ENCODE assay signal across 17 mouse cellular contexts in the genomic region with DNA sequence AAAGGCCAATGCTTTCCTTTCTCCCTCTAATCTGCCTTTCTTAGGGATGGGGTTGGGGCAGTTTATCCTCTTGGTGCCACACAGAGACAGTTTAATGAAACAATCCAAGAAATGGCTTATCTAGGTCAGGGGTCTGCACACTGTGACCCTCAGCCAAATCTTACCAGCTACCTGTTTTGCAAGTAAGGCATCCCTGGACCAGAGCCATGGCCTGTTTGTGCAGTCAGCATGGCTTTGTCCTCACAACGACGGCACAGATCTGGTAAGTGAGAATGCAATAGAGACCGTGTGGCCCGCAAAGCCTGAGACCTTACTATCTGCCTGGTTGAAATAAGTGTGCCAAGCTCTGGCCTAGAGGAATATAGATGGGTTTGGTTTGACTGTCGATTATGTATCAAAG.
"Had no signal": no experiment of that assay in that cellular context is flagged by ENCODE, and none has a peak within 500 bp of the region (broad histone marks: within the 10 kb centered on the region; RNA-seq: fewer than 3 reads in every experiment).

No protein-coding gene starts in this region.

- H3K9ac ChIP-seq: lung, embryonic 15.5 days; midbrain, embryonic 13.5 days; midbrain, embryonic 15.5 days; neural tube, embryonic 12.5 days; stomach, embryonic 15.5 days had no signal

- H3K36me3 ChIP-seq: lung, embryonic 15.5 days; midbrain, embryonic 13.5 days; midbrain, embryonic 15.5 days; neural tube, embryonic 12.5 days; stomach, embryonic 15.5 days had no signal

- H3K9me3 ChIP-seq: lung, embryonic 15.5 days; megakaryocyte, embryonic 14.5 days; midbrain, embryonic 13.5 days; midbrain, embryonic 15.5 days; neural tube, embryonic 12.5 days; stomach, embryonic 15.5 days had no signal

- ATAC-seq: lung, postnatal 0 days; midbrain, embryonic 13.5 days; midbrain, embryonic 15.5 days had no signal

- H3K4me1 ChIP-seq: lung, embryonic 15.5 days; neural tube, embryonic 12.5 days; stomach, embryonic 15.5 days had no signal

- H3K27ac ChIP-seq: lung, embryonic 15.5 days; macrophage; midbrain, embryonic 13.5 days; midbrain, embryonic 15.5 days; neural tube, embryonic 12.5 days; stomach, embryonic 15.5 days; stomach, postnatal 0 days had no signal

- H3K4me3 ChIP-seq: lung, embryonic 15.5 days; megakaryocyte, embryonic 14.5 days; midbrain, embryonic 13.5 days; midbrain, embryonic 15.5 days; neural tube, embryonic 12.5 days; stomach, embryonic 15.5 days had no signal

- H3K27me3 ChIP-seq: lung, embryonic 15.5 days; megakaryocyte, embryonic 14.5 days; midbrain, embryonic 15.5 days; stomach, embryonic 15.5 days had no signal

- DNase-seq: lung, adult 2 months; lung, postnatal 14 days; lung, postnatal 36 days; right cerebral cortex, postnatal 14 days; thymus, adult 2 months; thymus, postnatal 25 days; thymus, postnatal 4 days had no signal

- H3K4me2 ChIP-seq: lung, embryonic 15.5 days; midbrain, embryonic 11.5 days; midbrain, embryonic 13.5 days; midbrain, embryonic 15.5 days; neural tube, embryonic 12.5 days; stomach, embryonic 15.5 days had no signal
